Mouse (Mus musculus): ENCODE measurements around the gene Cib3. TPM values are rescaled to one million over a fixed set of nuclear protein-coding genes. Genes with fewer than 3 reads are reported as not detected.

The Cib3 gene
- 0.03 TPM in 1 of 2 replicates, not detected in the other for polyA plus RNA-seq (2012; rRNA removed)

DNA sequence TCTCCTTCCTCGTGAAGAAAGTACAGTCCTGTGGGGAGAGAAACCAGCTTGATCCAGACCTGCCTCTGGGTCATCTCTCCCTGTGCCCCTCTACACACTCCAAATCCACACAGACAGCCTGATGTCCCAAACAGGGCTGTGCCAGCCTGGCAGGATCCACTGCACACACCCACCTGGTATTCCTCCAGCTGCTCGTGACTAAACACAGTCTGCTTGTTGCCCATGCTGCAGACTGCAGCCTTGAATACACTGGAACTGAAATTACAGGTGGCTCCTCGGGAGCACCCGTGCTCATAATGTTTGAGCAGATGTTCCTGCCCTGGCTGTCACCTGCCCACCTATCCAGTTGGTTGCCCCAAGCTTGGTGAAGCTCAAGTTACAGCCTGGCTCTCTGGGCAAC is at the start of gene Cib3:
Gene Cib3, minus strand, starts transcription at position 87 of the 400 bp plus-strand sequence.

GRCm38 (mm10) chr8:72239499-72240402 is 27.1 kb upstream of the Cib3 start, which contains the start of gene Ap1m1:
TSS of gene Ap1m1 (plus strand) at chr8:72240018.

DNA sequence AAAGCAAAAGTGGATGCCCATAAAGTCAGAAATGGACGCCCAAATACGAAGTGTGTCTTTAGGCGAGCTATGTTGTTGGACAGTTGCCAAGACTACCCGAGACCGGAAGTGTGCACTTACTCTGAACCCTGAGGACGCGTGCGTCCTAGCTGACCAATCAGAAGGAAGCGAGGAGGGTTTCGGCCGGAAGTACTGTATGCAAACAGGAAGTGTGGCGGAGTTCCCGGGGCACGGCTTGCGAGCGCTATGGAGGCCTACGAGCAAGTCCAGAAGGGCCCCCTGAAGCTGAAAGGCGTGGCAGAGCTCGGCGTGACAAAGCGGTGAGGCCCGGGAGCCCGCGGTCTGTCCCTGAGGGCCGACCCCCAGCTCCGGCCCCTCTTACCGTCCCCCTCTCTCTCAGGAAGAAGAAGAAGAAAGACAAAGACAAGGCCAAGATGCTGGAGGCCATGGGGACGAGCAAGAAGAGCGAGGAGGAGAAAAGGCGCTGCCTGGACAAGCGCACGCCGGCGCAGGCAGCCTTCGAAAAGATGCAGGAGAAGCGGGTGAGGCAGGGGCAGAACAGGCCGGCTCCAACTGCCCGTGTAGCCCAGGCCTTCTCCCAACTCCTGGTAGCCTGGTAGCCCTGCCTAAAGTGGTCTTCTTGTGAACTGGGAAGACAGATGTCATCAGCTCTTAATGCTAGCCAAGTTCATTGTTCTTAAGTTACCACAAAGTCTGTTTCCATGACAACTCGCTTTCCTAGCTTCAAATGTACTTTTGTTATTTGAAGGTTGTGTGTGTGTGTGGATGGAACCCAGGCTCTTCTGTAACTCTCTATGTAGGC is 7.1 kb upstream of the Cib3 start, which contains the start of gene Fam32a:
Gene Fam32a, plus strand, starts transcription at position 190 of the 823 bp plus-strand sequence.

DNA sequence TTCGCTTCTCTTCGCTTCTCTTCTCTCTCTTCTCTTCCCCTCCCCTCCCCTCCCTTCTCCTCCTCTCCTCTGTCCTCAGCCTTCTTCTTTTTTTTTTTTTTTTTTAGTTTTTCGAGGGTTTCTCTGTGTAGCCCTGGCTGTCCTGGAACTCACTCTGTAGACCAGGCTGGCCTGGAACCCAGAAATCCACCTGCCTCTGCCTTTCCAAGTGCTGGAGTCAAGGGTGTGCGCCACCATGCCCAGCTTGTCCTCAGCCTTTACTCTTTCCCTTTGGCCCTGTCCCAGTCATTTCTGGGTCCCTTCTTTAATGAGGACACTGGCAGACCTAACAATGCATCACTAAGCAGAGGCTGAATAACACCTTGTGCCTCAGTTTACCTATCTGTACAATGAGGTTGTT is 899 bp upstream of the Cib3 start, which contains the start of gene Gm11034:
Gene Gm11034, minus strand, starts transcription at position 101 of the 400 bp plus-strand sequence.

GRCm38 (mm10) chr8:72189417-72190214 is 23.0 kb downstream of the Cib3 start, which contains the start of gene Hsh2d:
TSS of gene Hsh2d (plus strand) at chr8:72189638.

DNA sequence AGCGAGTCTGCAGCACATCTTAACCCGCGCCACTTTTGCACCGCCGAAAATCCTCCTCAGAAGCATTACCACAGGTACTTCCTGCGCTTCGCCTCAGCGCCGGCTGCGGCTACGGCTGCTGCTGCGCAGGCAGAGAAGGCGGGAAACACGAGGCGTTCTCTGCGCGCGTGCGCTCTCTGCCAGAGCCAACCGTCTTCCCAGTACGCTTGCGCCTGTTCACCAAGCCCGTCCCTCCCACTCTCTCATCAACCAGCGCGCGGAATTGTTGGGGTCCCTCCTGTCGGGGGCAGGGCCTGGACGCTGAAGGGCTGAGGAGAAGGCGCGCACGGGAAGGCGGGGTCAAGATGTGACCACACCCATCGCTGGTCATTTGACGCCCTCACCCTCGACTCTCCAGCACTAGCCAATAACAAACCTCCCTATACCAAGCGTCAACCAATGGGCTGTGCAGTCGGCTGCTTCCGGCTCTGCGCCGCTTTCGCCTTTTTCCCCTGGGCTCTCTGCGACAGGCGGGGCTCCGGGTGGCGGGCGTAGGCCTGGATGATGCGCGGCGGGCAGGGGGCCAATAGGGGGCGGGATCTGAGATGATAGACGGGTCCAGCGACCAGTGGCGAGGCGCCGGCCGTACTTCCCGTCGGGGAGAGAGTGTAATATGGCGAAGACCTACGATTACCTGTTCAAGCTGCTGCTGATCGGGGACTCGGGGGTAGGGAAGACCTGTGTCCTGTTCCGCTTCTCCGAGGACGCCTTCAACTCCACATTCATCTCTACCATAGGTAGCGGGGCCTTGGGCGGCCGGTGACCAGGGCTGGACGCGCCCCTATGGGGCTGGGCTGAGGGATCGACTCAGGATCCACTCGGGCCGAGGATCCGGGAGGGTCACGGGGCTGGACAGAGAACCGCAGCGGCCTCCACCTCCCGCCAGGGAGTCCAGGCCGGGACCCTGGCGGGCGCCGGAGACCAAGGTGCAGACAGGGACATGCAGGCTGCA is 51.6 kb downstream of the Cib3 start, which contains the start of gene Rab8a:
Gene Rab8a, plus strand, starts transcription at position 494 of the 991 bp plus-strand sequence.

Other genes starting within 250 kb of the Cib3 start
- gene Cyp4f18, start 203.2 kb downstream of the Cib3 start, polyA plus RNA-seq (2012; rRNA removed): 0.15 TPM in 2 replicates
- gene Olfr372, start 171.6 kb downstream of the Cib3 start, polyA plus RNA-seq (2012; rRNA removed): not detected in 2 replicates
- not detected in 2 replicates for gene Olfr373, start 129.7 kb downstream of the Cib3 start, polyA plus RNA-seq (2012; rRNA removed)
- gene Olfr374, start 105.8 kb downstream of the Cib3 start, polyA plus RNA-seq (2012; rRNA removed): not detected in 2 replicates
- gene Tpm4, start 77.9 kb downstream of the Cib3 start, polyA plus RNA-seq (2012; rRNA removed): 184 and 195 TPM in 2 replicates
- 120 and 132 TPM in 2 replicates for gene Rab8a, start 51.6 kb downstream of the Cib3 start, polyA plus RNA-seq (2012; rRNA removed)
- 0.15 TPM in 2 replicates for gene Hsh2d, start 23.2 kb downstream of the Cib3 start, polyA plus RNA-seq (2012; rRNA removed)
- gene Gm11034, start 799 bp upstream of the Cib3 start, polyA plus RNA-seq (2012; rRNA removed): not detected in 2 replicates
- gene Fam32a, start 6.9 kb upstream of the Cib3 start, polyA plus RNA-seq (2012; rRNA removed): 87.3 and 98.8 TPM in 2 replicates
- gene Ap1m1, start 27.2 kb upstream of the Cib3 start, polyA plus RNA-seq (2012; rRNA removed): 222 and 230 TPM in 2 replicates
- gene Gm10282, start 92.4 kb upstream of the Cib3 start, polyA plus RNA-seq (2012; rRNA removed): 22.6 and 23.4 TPM in 2 replicates
- 10.7 and 17.6 TPM in 2 replicates for gene Klf2, start 106.2 kb upstream of the Cib3 start, polyA plus RNA-seq (2012; rRNA removed)
- 111 and 112 TPM in 2 replicates for gene Eps15l1, start 208.6 kb upstream of the Cib3 start, polyA plus RNA-seq (2012; rRNA removed)
- gene Calr3, start 231.0 kb upstream of the Cib3 start, polyA plus RNA-seq (2012; rRNA removed): 0.55 and 0.74 TPM in 2 replicates
- gene 1700030K09Rik, start 231.0 kb upstream of the Cib3 start, polyA plus RNA-seq (2012; rRNA removed): 14.9 and 15.2 TPM in 2 replicates